Mouse (Mus musculus): Measurements from ENCODE around the gene Ubxn11. TPM values are rescaled to one million over a fixed set of nuclear protein-coding genes. Genes with fewer than 3 reads are reported as not detected.

The Ubxn11 gene
- polyA plus RNA-seq, 1 experiment from 2014 or later = 0.88 TPM

DNA sequence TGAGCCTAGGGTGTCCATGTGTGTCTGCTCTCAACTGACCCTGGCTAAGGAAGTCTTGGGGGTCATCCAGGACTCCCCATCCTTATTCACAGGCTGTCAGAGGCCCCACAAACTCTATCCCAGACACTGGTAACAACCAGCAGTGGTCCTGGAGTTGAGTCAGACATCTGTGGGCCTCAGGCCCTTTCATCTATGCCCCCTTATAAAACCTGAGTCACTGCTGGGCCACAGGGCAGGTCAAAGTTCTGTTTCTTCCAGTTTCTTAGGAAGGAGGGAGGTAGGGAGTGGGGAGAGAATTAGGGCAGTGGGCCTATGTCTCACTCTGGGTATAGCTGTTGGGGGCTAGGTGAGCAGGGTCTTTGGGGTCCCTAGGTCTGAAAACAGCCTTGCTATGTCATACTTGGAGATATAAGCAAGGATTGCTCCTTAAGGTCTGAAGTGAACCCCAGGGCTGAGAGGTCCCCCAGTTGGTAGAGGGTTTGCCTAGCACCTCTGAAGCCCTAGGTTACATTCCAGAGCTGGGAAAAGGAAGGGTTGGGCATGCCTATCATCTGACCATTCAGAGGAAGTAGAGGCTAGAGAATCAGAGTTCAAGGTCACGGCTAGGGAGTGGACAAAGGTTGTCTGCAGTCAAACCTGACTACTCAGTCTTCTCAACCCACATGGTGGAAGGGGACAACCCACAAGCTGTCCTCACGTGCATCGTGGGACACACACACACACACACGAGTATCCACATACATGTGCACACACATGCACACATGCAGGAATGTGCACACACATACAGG, 33.4 kb upstream of the Ubxn11 start:
- Histone ChIP-seq H3K4me3 (ENCODE audit: low read depth, low read length) (no peak overlapping the region), H3K9me3 (ENCODE audit: low read length) (no peaks in the 10 kb centered on the region), H3K4me2 (ENCODE audit: low read depth, low read length) (no peak overlapping the region), H3K27me3 (ENCODE audit: insufficient read depth, low read length) (no peaks in the 10 kb centered on the region), H3K27ac (ENCODE audit: low read depth) (no peak overlapping the region), H3K9ac (replicated peaks) (no peak overlapping the region), H3K36me3 (replicated peaks; ENCODE audit: insufficient read depth, low read length) (no peaks in the 10 kb centered on the region), H3K4me1 (ENCODE audit: insufficient read depth) (no peaks in the 10 kb centered on the region; the same call in 1 of the 2 replicates)
- ATAC-seq (no peak), DNase-seq (no peak)
- TF ChIP-seq EP300 (IDR thresholded peaks at IDR 0.05; ENCODE audit: low read depth) = no peak
- 73% methylated on average over 4 of the region's 4 CpGs for WGBS (ENCODE audit: insufficient replicate concordance)

DNA sequence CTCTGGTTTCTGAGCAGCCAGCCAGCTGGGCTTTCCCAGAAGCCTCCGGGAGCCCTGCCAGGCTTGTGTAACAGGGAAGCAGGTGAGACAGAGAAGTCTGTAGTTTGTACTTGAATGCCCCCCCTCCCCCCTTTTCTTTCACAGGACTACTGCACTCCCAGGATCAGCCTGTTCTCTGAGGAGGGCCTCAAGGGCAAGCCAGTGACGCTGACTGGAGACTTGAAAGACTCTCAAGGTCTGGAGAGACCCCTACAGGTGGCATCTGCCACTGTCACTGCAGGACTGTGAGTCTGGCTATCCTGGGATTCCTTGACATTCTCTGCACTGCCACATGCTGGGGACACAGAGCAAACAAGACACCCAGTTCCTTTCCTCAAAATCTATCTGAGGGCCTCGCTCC, 23.7 kb upstream of the Ubxn11 start:
- peak; percentile 66 for TF ChIP-seq CTCF (IDR thresholded peaks at IDR 0.05; ENCODE audit: low read depth)
- no peak for TF ChIP-seq EP300 (IDR thresholded peaks at IDR 0.05; ENCODE audit: low read depth)
- ATAC-seq = no peak
- H3K4me1 ChIP-seq (ENCODE audit: insufficient read depth) = peaks cover 13% of the 10 kb centered on the region
- no peak for DNase-seq
- no peak overlapping the region for H3K27ac ChIP-seq (ENCODE audit: low read depth)
- no peaks in the 10 kb centered on the region for H3K9me3 ChIP-seq (ENCODE audit: low read length)
- no peak overlapping the region for H3K4me2 ChIP-seq (ENCODE audit: low read depth, low read length)
- no peak overlapping the region for H3K9ac ChIP-seq (replicated peaks)
- H3K27me3 ChIP-seq (ENCODE audit: insufficient read depth, low read length) = no peaks in the 10 kb centered on the region
- H3K4me3 ChIP-seq (ENCODE audit: low read depth, low read length) = no peak overlapping the region
- WGBS (ENCODE audit: insufficient replicate concordance) = 23% methylated on average over 3 of the region's 3 CpGs
- no peaks in the 10 kb centered on the region for H3K36me3 ChIP-seq (replicated peaks; ENCODE audit: insufficient read depth, low read length)

DNA sequence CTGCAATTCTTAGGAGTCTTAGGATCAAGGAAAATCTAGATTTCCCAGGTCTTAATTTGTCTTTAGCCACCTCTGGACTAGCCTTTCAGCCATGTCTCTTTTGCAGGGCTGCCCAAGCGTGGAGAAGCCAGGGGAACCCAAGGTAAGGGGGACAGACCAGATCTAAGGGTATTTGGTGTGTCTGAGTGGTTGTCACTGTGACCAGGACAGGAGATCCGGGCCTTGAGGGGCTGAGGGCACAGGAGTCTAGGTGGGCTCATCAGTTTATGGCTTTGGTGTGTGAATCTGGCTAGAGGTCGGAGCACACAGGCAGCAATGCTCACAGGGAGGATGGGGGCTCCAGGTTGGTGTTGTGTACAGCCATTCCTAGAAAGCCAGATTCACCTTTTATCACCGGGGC, 21.7 kb upstream of the Ubxn11 start:
- no peaks in the 10 kb centered on the region for H3K27me3 ChIP-seq (ENCODE audit: insufficient read depth, low read length)
- H3K4me1 ChIP-seq (ENCODE audit: insufficient read depth) = peaks cover 13% of the 10 kb centered on the region
- H3K27ac ChIP-seq (ENCODE audit: low read depth) = no peak overlapping the region
- no peaks in the 10 kb centered on the region for H3K36me3 ChIP-seq (replicated peaks; ENCODE audit: insufficient read depth, low read length)
- DNase-seq = no peak
- ATAC-seq = no peak
- H3K9me3 ChIP-seq (ENCODE audit: low read length) = 0 out of 2 replicates have a peak, but pooled peaks cover 4% of the 10 kb centered on the region
- WGBS (ENCODE audit: insufficient replicate concordance) = 78% methylated on average over 4 of the region's 4 CpGs
- no peak overlapping the region for H3K9ac ChIP-seq (replicated peaks)
- no peak overlapping the region for H3K4me3 ChIP-seq (ENCODE audit: low read depth, low read length)
- TF ChIP-seq CTCF (IDR thresholded peaks at IDR 0.05; ENCODE audit: low read depth) (no peak), EP300 (IDR thresholded peaks at IDR 0.05; ENCODE audit: low read depth) (no peak)
- H3K4me2 ChIP-seq (ENCODE audit: low read depth, low read length) = no peak overlapping the region

- Histone ChIP-seq H3K9ac (replicated peaks) (no peak overlapping the region), H3K4me2 (ENCODE audit: low read depth, low read length) (peak overlapping the region; percentile 74), H3K9me3 (ENCODE audit: low read length) (0 out of 2 replicates have a peak, but pooled peaks cover 4% of the 10 kb centered on the region), H3K36me3 (replicated peaks; ENCODE audit: insufficient read depth, low read length) (no peaks in the 10 kb centered on the region), H3K4me1 (ENCODE audit: insufficient read depth) (peaks cover 13% of the 10 kb centered on the region), H3K27me3 (ENCODE audit: insufficient read depth, low read length) (no peaks in the 10 kb centered on the region), H3K27ac (ENCODE audit: low read depth) (no peak overlapping the region), H3K4me3 (ENCODE audit: low read depth, low read length) (peak overlapping the region; percentile 45)
- DNase-seq = peak; percentile 89
- WGBS (ENCODE audit: insufficient replicate concordance) = under 1% methylated on average over 39 of the region's 41 CpGs
- ATAC-seq = peak; percentile 90
- TF ChIP-seq CTCF (IDR thresholded peaks at IDR 0.05; ENCODE audit: low read depth) = no peak
- TF ChIP-seq EP300 (IDR thresholded peaks at IDR 0.05; ENCODE audit: low read depth) = no peak
Measured at GRCm38 (mm10) chr4:134081730-134082386, 20.5 kb upstream of the Ubxn11 start.

GRCm38 (mm10) chr4:134082460-134082859, 19.9 kb upstream of the Ubxn11 start:
- 10% methylated on average over 7 of the region's 7 CpGs for WGBS (ENCODE audit: insufficient replicate concordance)
- Histone ChIP-seq H3K9ac (replicated peaks) (no peak overlapping the region), H3K36me3 (replicated peaks; ENCODE audit: insufficient read depth, low read length) (no peaks in the 10 kb centered on the region), H3K27ac (ENCODE audit: low read depth) (no peak overlapping the region), H3K4me2 (ENCODE audit: low read depth, low read length) (peak overlapping the region; percentile 74), H3K27me3 (ENCODE audit: insufficient read depth, low read length) (no peaks in the 10 kb centered on the region), H3K4me1 (ENCODE audit: insufficient read depth) (peaks cover 13% of the 10 kb centered on the region), H3K9me3 (ENCODE audit: low read length) (0 out of 2 replicates have a peak, but pooled peaks cover 4% of the 10 kb centered on the region), H3K4me3 (ENCODE audit: low read depth, low read length) (peak overlapping the region; percentile 45)
- TF ChIP-seq EP300 (IDR thresholded peaks at IDR 0.05; ENCODE audit: low read depth) = no peak
- DNase-seq (no peak), ATAC-seq (no peak)

GRCm38 (mm10) chr4:134084999-134085398, 17.4 kb upstream of the Ubxn11 start:
- H3K4me1 ChIP-seq (ENCODE audit: insufficient read depth) = peaks cover 13% of the 10 kb centered on the region
- H3K9me3 ChIP-seq (ENCODE audit: low read length) = 0 out of 2 replicates have a peak, but pooled peaks cover 4% of the 10 kb centered on the region
- H3K36me3 ChIP-seq (replicated peaks; ENCODE audit: insufficient read depth, low read length) = no peaks in the 10 kb centered on the region
- H3K4me3 ChIP-seq (ENCODE audit: low read depth, low read length) = no peak overlapping the region
- H3K27me3 ChIP-seq (ENCODE audit: insufficient read depth, low read length) = no peaks in the 10 kb centered on the region
- WGBS (ENCODE audit: insufficient replicate concordance) = 83% methylated on average over 4 of the region's 4 CpGs
- H3K4me2 ChIP-seq (ENCODE audit: low read depth, low read length) = no peak overlapping the region
- DNase-seq (no peak), ATAC-seq (no peak)
- no peak overlapping the region for H3K27ac ChIP-seq (ENCODE audit: low read depth)
- TF ChIP-seq EP300 (IDR thresholded peaks at IDR 0.05; ENCODE audit: low read depth) = no peak
- TF ChIP-seq CTCF (IDR thresholded peaks at IDR 0.05; ENCODE audit: low read depth) = peak; percentile 33; the same call in 1 of the 2 replicates
- H3K9ac ChIP-seq (replicated peaks) = no peak overlapping the region
